Mouse (Mus musculus): ENCODE data around the gene Stard3. TPM values are rescaled to one million over a fixed set of nuclear protein-coding genes. Genes with fewer than 3 reads are reported as not detected.

Gene Stard3
- total and polyA plus RNA-seq, 3 experiments = 31.7 to 39.6 (median 33.9) TPM

GRCm38 (mm10) chr11:98377787-98378186 lies 19.6 kb downstream of the Stard3 start:
- in situ Hi-C loops (cut with MboI; ENCODE audit: low pct_ligation_motif_present, low pct_unique_long_range_greater_than_20kb, low sequenced_read_pairs) = no loop called here
- Histone ChIP-seq H3K36me3 (replicated peaks in 1 of 2; ENCODE audit: control insufficient read depth in 1 of 2, insufficient read depth in 1 of 2, low read length in 1 of 2) (peaks cover 62 to 87% of the 10 kb centered on the region in 2 experiments), H3K4me3 (replicated peaks in 1 of 3; ENCODE audit: low read depth in 2 of 3, low read length in 2 of 3, poor library complexity in 1 of 3) (no peak overlapping the region), H3K27me3 (replicated peaks) (no peaks in the 10 kb centered on the region), H3K9ac (ENCODE audit: insufficient read depth, low read depth) (no peak overlapping the region), H3K9me3 (replicated peaks; ENCODE audit: low read length) (no peaks in the 10 kb centered on the region), H3K79me2 (replicated peaks; ENCODE audit: control insufficient read depth, extremely low read depth, insufficient read depth, poor library complexity, severe bottlenecking) (no peaks in the 10 kb centered on the region), H3K27ac (ENCODE audit: insufficient read depth, low read depth) (no peak overlapping the region), H3K4me2 (ENCODE audit: insufficient read depth, low read depth, poor library complexity, severe bottlenecking) (no peak overlapping the region), H3K4me1 (ENCODE audit: control insufficient read depth in 1 of 2, insufficient read depth in 2 of 2) (no peaks in the 10 kb centered on the region)
- DNase-seq (ENCODE audit: extremely low read depth) = no peak
- dilution Hi-C loops (cut with MboI; ENCODE audit: extremely low pct_ligation_motif_present, extremely low pct_unique_long_range_greater_than_20kb, low sequenced_read_pairs) = no loop called here
- TF ChIP-seq E2F4 (IDR thresholded peaks at IDR 0.05; ENCODE audit: insufficient replicate concordance, low read depth, low read length) (no peak), MXI1 (IDR thresholded peaks at IDR 0.05; ENCODE audit: low read depth, low read length) (no peak), MYC (IDR thresholded peaks at IDR 0.05; ENCODE audit: low read depth, low read length) (no peak), JUN (IDR thresholded peaks at IDR 0.05; ENCODE audit: insufficient read depth, low read depth, low read length) (no peak)

GRCm38 (mm10) chr11:98379379-98379778 lies 21.2 kb downstream of the Stard3 start:
- Histone ChIP-seq H3K4me1 (ENCODE audit: control insufficient read depth in 1 of 2, insufficient read depth in 2 of 2) (no peaks in the 10 kb centered on the region), H3K4me2 (ENCODE audit: insufficient read depth, low read depth, poor library complexity, severe bottlenecking) (no peak overlapping the region), H3K4me3 (replicated peaks in 1 of 3; ENCODE audit: low read depth in 2 of 3, low read length in 2 of 3, poor library complexity in 1 of 3) (no peak overlapping the region), H3K36me3 (replicated peaks in 1 of 2; ENCODE audit: control insufficient read depth in 1 of 2, insufficient read depth in 1 of 2, low read length in 1 of 2) (peaks cover 57 to 80% of the 10 kb centered on the region in 2 experiments), H3K79me2 (replicated peaks; ENCODE audit: control insufficient read depth, extremely low read depth, insufficient read depth, poor library complexity, severe bottlenecking) (no peaks in the 10 kb centered on the region), H3K27ac (ENCODE audit: insufficient read depth, low read depth) (no peak overlapping the region), H3K9ac (ENCODE audit: insufficient read depth, low read depth) (no peak overlapping the region), H3K27me3 (replicated peaks) (no peaks in the 10 kb centered on the region), H3K9me3 (replicated peaks; ENCODE audit: low read length) (no peaks in the 10 kb centered on the region)
- TF ChIP-seq ZKSCAN1 (IDR thresholded peaks at IDR 0.05; ENCODE audit: borderline replicate concordance, low read depth, low read length) (no peak), POLR2A (IDR thresholded peaks at IDR 0.05; ENCODE audit: low read depth, low read length) (no peak), SIN3A (IDR thresholded peaks at IDR 0.05; ENCODE audit: low read length) (no peak), UBTF (IDR thresholded peaks at IDR 0.05; ENCODE audit: low read depth, low read length) (no peak), HCFC1 (IDR thresholded peaks at IDR 0.05; ENCODE audit: low read depth, low read length) (no peak)
- in situ Hi-C loops (cut with MboI; ENCODE audit: low pct_ligation_motif_present, low pct_unique_long_range_greater_than_20kb, low sequenced_read_pairs) = no loop called here
- DNase-seq (ENCODE audit: extremely low read depth) = no peak
- dilution Hi-C loops (cut with MboI; ENCODE audit: extremely low pct_ligation_motif_present, extremely low pct_unique_long_range_greater_than_20kb, low sequenced_read_pairs) = no loop called here

GRCm38 (mm10) chr11:98380106-98380505 lies 21.9 kb downstream of the Stard3 start:
- peaks cover 54 to 78% of the 10 kb centered on the region in 2 experiments for H3K36me3 ChIP-seq (replicated peaks in 1 of 2; ENCODE audit: control insufficient read depth in 1 of 2, insufficient read depth in 1 of 2, low read length in 1 of 2)
- no peak overlapping the region for H3K9ac ChIP-seq (ENCODE audit: insufficient read depth, low read depth)
- dilution Hi-C loops (cut with MboI; ENCODE audit: extremely low pct_ligation_motif_present, extremely low pct_unique_long_range_greater_than_20kb, low sequenced_read_pairs) = no loop called here

More at GRCm38 (mm10) chr11:98380106-98380505, 21.9 kb downstream of the Stard3 start:
- TF ChIP-seq JUND (conservative IDR thresholded peaks at IDR 0.05; ENCODE audit: low read depth, low read length) (no peak), UBTF (IDR thresholded peaks at IDR 0.05; ENCODE audit: low read depth, low read length) (no peak), SMC3 (IDR thresholded peaks at IDR 0.05; ENCODE audit: low read depth, low read length) (no peak), JUN (IDR thresholded peaks at IDR 0.05; ENCODE audit: insufficient read depth, low read depth, low read length) (no peak), NELFE (IDR thresholded peaks at IDR 0.05; ENCODE audit: low read depth, low read length) (no peak), ZNF384 (IDR thresholded peaks at IDR 0.05; ENCODE audit: low read depth, low read length) (no peak), IRF4 (IDR thresholded peaks at IDR 0.05; ENCODE audit: low read depth, low read length) (no peak), KAT2A (IDR thresholded peaks at IDR 0.05; ENCODE audit: insufficient replicate concordance, low read length) (no peak)
- no peaks in the 10 kb centered on the region for H3K9me3 ChIP-seq (replicated peaks; ENCODE audit: low read length)
- H3K27ac ChIP-seq (ENCODE audit: insufficient read depth, low read depth) = no peak overlapping the region
- H3K4me3 ChIP-seq (replicated peaks in 1 of 3; ENCODE audit: low read depth in 2 of 3, low read length in 2 of 3, poor library complexity in 1 of 3) = no peak overlapping the region
- in situ Hi-C loops (cut with MboI; ENCODE audit: low pct_ligation_motif_present, low pct_unique_long_range_greater_than_20kb, low sequenced_read_pairs) = no loop called here
- H3K79me2 ChIP-seq (replicated peaks; ENCODE audit: control insufficient read depth, extremely low read depth, insufficient read depth, poor library complexity, severe bottlenecking) = no peaks in the 10 kb centered on the region
- H3K27me3 ChIP-seq (replicated peaks) = no peaks in the 10 kb centered on the region
- DNase-seq (ENCODE audit: extremely low read depth) = no peak
- no peak overlapping the region for H3K4me2 ChIP-seq (ENCODE audit: insufficient read depth, low read depth, poor library complexity, severe bottlenecking)
- H3K4me1 ChIP-seq (ENCODE audit: control insufficient read depth in 1 of 2, insufficient read depth in 2 of 2) = no peaks in the 10 kb centered on the region

All from CH12.LX (cell line).